Mouse (Mus musculus) liver, embryonic 13.5 days (tissue): ENCODE measurements around the gene Uggt2. TPM values are rescaled to one million over a fixed set of nuclear protein-coding genes. Genes with fewer than 3 reads are reported as not detected.
A peak's percentile ranks its signal among the peaks of the same experiment; 100 is the strongest.

Experiments
- ATAC-seq: fragments of 200-750 bp; cut with Nextera tagmentation; 2 replicates; pipeline ENCODE4 v1.8.0; 2017; ENCODE audit warnings: low read depth, mild to moderate bottlenecking, moderate number of reproducible peaks, moderate library complexity
- DNase-seq: peaks from one replicate; pipeline ENCODE4 v3.0.0; 2022
- H3K27ac ChIP-seq: fragments of 300-500 bp; sonication (generic); 2 replicates; pipeline ENCODE4 v1.5.1; 2015; ENCODE audit warnings: moderate library complexity, mild to moderate bottlenecking, inconsistent platforms
- H3K27me3 ChIP-seq: fragments of 300-500 bp; sonication (generic); 2 replicates; pipeline ENCODE4 v1.6.1; 2015; ENCODE audit warnings: mild to moderate bottlenecking, inconsistent platforms
- H3K36me3 ChIP-seq: fragments of 300-500 bp; sonication (generic); 2 replicates; pipeline ENCODE4 v1.6.1; 2015; ENCODE audit warnings: mild to moderate bottlenecking, inconsistent platforms
- H3K4me1 ChIP-seq: fragments of 300-500 bp; sonication (generic); replicated peaks from 2 replicates; pipeline ENCODE4 v1.6.1; 2015; ENCODE audit warnings: inconsistent platforms
- H3K4me2 ChIP-seq: fragments of 300-500 bp; sonication (generic); 2 replicates; pipeline ENCODE4 v1.6.1; 2015; ENCODE audit warnings: inconsistent platforms, mild to moderate bottlenecking, moderate library complexity
- H3K4me3 ChIP-seq: fragments of 300-500 bp; sonication (generic); replicated peaks from 2 replicates; pipeline ENCODE4 v1.5.1; 2015; ENCODE audit warnings: mild to moderate bottlenecking, inconsistent platforms
- H3K9ac ChIP-seq: fragments of 300-500 bp; sonication (generic); 2 replicates; pipeline ENCODE4 v1.6.1; 2015; ENCODE audit warnings: mild to moderate bottlenecking, inconsistent platforms
- H3K9me3 ChIP-seq: fragments of 300-500 bp; sonication (generic); replicated peaks from 2 replicates; pipeline ENCODE4 v1.6.1; 2016; ENCODE audit warnings: inconsistent platforms
- WGBS: fragments of 180-500 bp; shearing (Covaris S2); methylation state at CpG from one replicate; pipeline ENCODE4 v1.1.7; 2015; ENCODE audit not compliant: insufficient replicate concordance; 5-methylcytosine and 5-hydroxymethylcytosine counted together
- polyA plus RNA-seq: library from polyadenylated mRNA; unstranded; fragments of >200 nt; fragmentation: Nextera tagmentation; extraction: Ambion mirVana; gene quantifications from 2 replicates; pipeline ENCODE4 v1.2.1, GENCODE M21; 2015

The Uggt2 gene
- 1.4 and 1.9 TPM in 2 replicates for polyA plus RNA-seq

GRCm38 (mm10) chr14:119098851-119099569 lies at the start of gene Uggt2:
TSS of gene Uggt2 (minus strand) at chr14:119099430.
- 1% methylated on average over 72 of the region's 72 CpGs for WGBS
- H3K4me2 ChIP-seq = peak within 1 kb of the TSS; percentile 63
- ATAC-seq (peak; percentile 67), DNase-seq (peak; percentile 3)
- no peaks in the 10 kb centered on the region for H3K4me1 ChIP-seq
- no peaks in the 10 kb centered on the region for H3K9me3 ChIP-seq
- H3K36me3 ChIP-seq = no peaks in the 10 kb centered on the region
- H3K27ac ChIP-seq = no peak within 1 kb of the TSS
- H3K4me3 ChIP-seq = peak within 1 kb of the TSS; percentile 61
- peaks cover 27% of the 10 kb centered on the region for H3K27me3 ChIP-seq
- peak within 1 kb of the TSS; percentile 58 for H3K9ac ChIP-seq

GRCm38 (mm10) chr14:119139381-119139950 lies 40.2 kb upstream of the Uggt2 start:
- ATAC-seq (no peak), DNase-seq (no peak)
- Histone ChIP-seq H3K27me3 (peaks cover 58% of the 10 kb centered on the region), H3K9me3 (no peaks in the 10 kb centered on the region), H3K27ac (no peak overlapping the region), H3K9ac (no peak overlapping the region), H3K36me3 (no peaks in the 10 kb centered on the region), H3K4me2 (no peak overlapping the region), H3K4me1 (no peaks in the 10 kb centered on the region; the same call in none of the 2 replicates), H3K4me3 (no peak overlapping the region)
- WGBS = 39% methylated on average over 9 of the region's 9 CpGs

GRCm38 (mm10) chr14:119138786-119139100 lies 39.5 kb upstream of the Uggt2 start:
- Histone ChIP-seq H3K9ac (no peak overlapping the region), H3K36me3 (no peaks in the 10 kb centered on the region), H3K4me3 (peak overlapping the region; percentile 56), H3K27ac (no peak overlapping the region), H3K9me3 (no peaks in the 10 kb centered on the region), H3K4me1 (no peaks in the 10 kb centered on the region; the same call in none of the 2 replicates), H3K4me2 (peak overlapping the region; percentile 66), H3K27me3 (peaks cover 58% of the 10 kb centered on the region)
- 4% methylated on average over 17 of the region's 20 CpGs for WGBS
- DNase-seq = no peak
- ATAC-seq = no peak

- Histone ChIP-seq H3K27ac (no peak within 1 kb of the TSS), H3K27me3 (peaks cover 58% of the 10 kb centered on the region), H3K36me3 (no peaks in the 10 kb centered on the region), H3K9ac (0 out of 2 replicates have a peak within 1 kb of the TSS, but pooled peaks have one; percentile 13), H3K4me3 (peak within 1 kb of the TSS; percentile 56), H3K4me1 (no peaks in the 10 kb centered on the region; the same call in none of the 2 replicates), H3K4me2 (peak within 1 kb of the TSS; percentile 66), H3K9me3 (no peaks in the 10 kb centered on the region)
- no peak for DNase-seq
- WGBS = under 1% methylated on average over 100 of the region's 100 CpGs
- ATAC-seq = 0 out of 2 replicates have a peak, but pooled peaks have one; percentile 15
Measured at GRCm38 (mm10) chr14:119137906-119138785, 38.9 kb upstream of the Uggt2 start, which contains the start of gene Hs6st3. TSS of gene Hs6st3 (plus strand) at chr14:119138341.

DNA sequence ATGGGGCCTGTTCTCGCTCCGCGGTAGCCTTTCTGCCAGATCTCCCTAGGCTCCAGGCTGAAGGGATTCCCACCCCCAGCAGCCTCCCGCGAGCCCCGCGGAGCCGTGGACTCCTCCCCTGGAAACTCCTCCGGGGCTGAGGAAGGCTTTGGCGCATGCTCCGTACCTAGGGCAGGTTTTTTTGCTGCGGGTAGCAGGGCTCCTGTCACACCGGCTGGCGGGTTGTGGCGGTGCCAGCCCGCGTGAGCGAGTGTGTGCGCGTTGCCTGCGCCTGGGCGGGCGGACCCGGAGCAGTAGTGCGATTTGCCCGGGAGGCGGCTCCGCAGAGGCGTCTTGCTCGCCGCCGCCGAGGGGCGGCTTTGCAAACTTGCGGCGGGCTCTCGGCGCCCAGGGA lies 38.3 kb upstream of the Uggt2 start:
- Histone ChIP-seq H3K27me3 (peaks cover 58% of the 10 kb centered on the region), H3K36me3 (no peaks in the 10 kb centered on the region), H3K27ac (no peak overlapping the region), H3K4me2 (peak overlapping the region; percentile 66), H3K4me1 (no peaks in the 10 kb centered on the region; the same call in none of the 2 replicates), H3K9ac (0 out of 2 replicates have a peak overlapping the region, but pooled peaks have one; percentile 13), H3K9me3 (no peaks in the 10 kb centered on the region), H3K4me3 (peak overlapping the region; percentile 56)
- peak; percentile 29; the same call in 1 of the 2 replicates for ATAC-seq
- DNase-seq = no peak
- WGBS = 1% methylated on average over 38 of the region's 38 CpGs

DNA sequence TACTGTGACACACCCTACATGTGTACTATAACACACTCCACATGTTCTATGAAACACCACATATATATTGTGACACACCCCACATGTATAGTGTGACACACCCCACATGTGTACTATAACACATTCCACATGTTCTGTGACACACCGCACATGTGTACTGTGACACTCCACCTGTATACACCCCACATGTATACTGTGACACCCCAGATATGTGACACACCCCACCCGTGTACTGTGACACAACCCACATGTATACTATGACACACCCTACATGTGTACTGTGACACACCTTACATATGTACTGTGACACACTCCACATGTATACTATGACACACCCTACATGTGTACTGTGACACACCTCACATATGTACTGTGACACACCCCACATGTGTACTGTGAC lies 28.1 kb upstream of the Uggt2 start:
- Histone ChIP-seq H3K9ac (no peak overlapping the region), H3K27me3 (no peaks in the 10 kb centered on the region), H3K27ac (no peak overlapping the region), H3K36me3 (no peaks in the 10 kb centered on the region), H3K4me3 (no peak overlapping the region), H3K9me3 (no peaks in the 10 kb centered on the region), H3K4me2 (no peak overlapping the region), H3K4me1 (no peaks in the 10 kb centered on the region)
- no peak for DNase-seq
- WGBS = 67% methylated on average over 2 of the region's 2 CpGs
- no peak for ATAC-seq

DNA sequence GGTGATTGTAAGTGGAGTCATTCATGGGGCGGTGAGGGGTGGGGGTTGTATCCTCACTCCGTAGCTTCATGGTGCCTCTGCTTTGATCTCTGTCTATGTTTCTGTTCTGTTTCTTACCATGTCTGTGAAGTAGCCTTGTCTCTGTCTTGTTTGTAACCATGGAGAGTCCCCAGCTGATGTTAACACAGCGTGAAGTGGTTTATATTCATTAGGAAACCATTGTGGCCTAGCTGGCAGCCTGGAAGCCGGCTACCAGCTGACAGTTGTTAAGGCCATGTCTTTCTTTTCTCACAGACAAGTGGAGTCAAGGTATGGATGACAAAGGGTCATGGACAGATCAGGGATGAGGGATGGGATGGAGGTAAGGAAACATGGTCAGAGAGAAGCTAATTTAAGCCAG lies 26.6 kb upstream of the Uggt2 start:
- DNase-seq (no peak), ATAC-seq (no peak)
- Histone ChIP-seq H3K27ac (no peak overlapping the region), H3K27me3 (no peaks in the 10 kb centered on the region), H3K9ac (no peak overlapping the region), H3K4me3 (no peak overlapping the region), H3K4me2 (no peak overlapping the region), H3K9me3 (no peaks in the 10 kb centered on the region), H3K36me3 (no peaks in the 10 kb centered on the region), H3K4me1 (no peaks in the 10 kb centered on the region)
- 64% methylated on average over 4 of the region's 4 CpGs for WGBS

DNA sequence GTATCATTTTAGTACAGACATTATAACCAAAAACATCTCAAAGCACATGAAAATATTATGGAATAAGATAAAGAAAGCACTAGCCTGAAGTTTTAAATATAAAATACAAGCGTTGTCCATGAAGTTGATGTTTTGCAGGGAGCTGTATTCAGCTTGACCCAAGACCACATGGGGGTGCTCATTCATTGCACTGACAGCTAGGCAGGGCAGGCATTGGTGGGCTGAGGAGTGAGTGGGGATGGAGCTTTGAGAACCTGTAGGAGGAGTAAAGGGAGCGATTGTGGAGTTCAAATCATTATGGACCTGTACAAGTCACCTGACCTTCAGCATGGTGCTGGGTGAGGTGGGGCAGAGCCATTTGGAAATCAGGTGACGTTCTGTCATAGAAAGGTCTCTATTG lies 24.8 kb upstream of the Uggt2 start:
- ATAC-seq = no peak
- H3K36me3 ChIP-seq = no peaks in the 10 kb centered on the region

DNA sequence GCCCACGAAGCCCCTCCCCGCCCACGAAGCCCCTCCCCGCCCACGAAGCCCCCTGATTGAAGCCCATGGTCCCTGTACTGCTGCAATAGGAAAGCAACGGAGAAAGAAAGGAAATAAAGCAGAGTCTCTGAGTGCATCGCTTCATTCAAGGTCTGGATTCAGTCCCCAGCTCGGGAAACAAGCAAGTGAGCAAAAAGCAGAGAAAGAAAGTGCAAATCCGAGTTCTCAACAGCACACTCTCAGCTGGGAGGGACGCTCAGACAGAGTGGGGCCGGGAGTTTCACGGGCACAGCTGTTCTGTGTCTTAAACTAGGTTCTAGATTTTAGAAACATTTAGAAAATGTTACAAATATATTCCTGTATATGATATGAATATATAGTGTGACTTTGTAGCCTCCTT lies 24.4 kb upstream of the Uggt2 start:
- 6% methylated on average over 12 of the region's 12 CpGs for WGBS
- Histone ChIP-seq H3K4me3 (no peak overlapping the region), H3K4me1 (no peaks in the 10 kb centered on the region), H3K27ac (no peak overlapping the region), H3K4me2 (peak overlapping the region; percentile 18; the same call in 1 of the 2 replicates), H3K9ac (no peak overlapping the region), H3K36me3 (no peaks in the 10 kb centered on the region), H3K27me3 (no peaks in the 10 kb centered on the region), H3K9me3 (no peaks in the 10 kb centered on the region)
- DNase-seq (no peak), ATAC-seq (no peak)

More for the DNA sequence above, 24.8 kb upstream of the Uggt2 start:
- H3K4me2 ChIP-seq = no peak overlapping the region
- H3K9ac ChIP-seq = no peak overlapping the region
- no peaks in the 10 kb centered on the region for H3K4me1 ChIP-seq
- H3K4me3 ChIP-seq = no peak overlapping the region
- no peak for DNase-seq
- WGBS = 24% methylated on average over 3 of the region's 3 CpGs
- H3K9me3 ChIP-seq = no peaks in the 10 kb centered on the region
- H3K27me3 ChIP-seq = no peaks in the 10 kb centered on the region
- H3K27ac ChIP-seq = no peak overlapping the region

- Histone ChIP-seq H3K27ac (no peak overlapping the region), H3K4me1 (no peaks in the 10 kb centered on the region), H3K9me3 (no peaks in the 10 kb centered on the region), H3K4me3 (no peak overlapping the region), H3K4me2 (no peak overlapping the region), H3K27me3 (no peaks in the 10 kb centered on the region), H3K36me3 (no peaks in the 10 kb centered on the region), H3K9ac (no peak overlapping the region)
- ATAC-seq = no peak
- 47% methylated on average over 6 of the region's 6 CpGs for WGBS
- DNase-seq = no peak
Measured at GRCm38 (mm10) chr14:119112558-119112957, 13.3 kb upstream of the Uggt2 start.

GRCm38 (mm10) chr14:119109776-119110218 lies 10.6 kb upstream of the Uggt2 start:
- Histone ChIP-seq H3K27me3 (no peaks in the 10 kb centered on the region), H3K9me3 (no peaks in the 10 kb centered on the region), H3K4me2 (no peak overlapping the region), H3K36me3 (no peaks in the 10 kb centered on the region), H3K9ac (no peak overlapping the region), H3K4me3 (no peak overlapping the region), H3K27ac (no peak overlapping the region), H3K4me1 (no peaks in the 10 kb centered on the region)
- ATAC-seq (no peak), DNase-seq (no peak)
- 73% methylated on average over 3 of the region's 3 CpGs for WGBS
